Mouse (Mus musculus): Measurements from ENCODE around the gene Slc35f4.

GRCm38 (mm10) chr14:49283784-49284655 lies 241.8 kb downstream of the Slc35f4 start:
- TF ChIP-seq CTCF (IDR thresholded peaks at IDR 0.05; ENCODE audit: control insufficient read depth, insufficient read depth, insufficient replicate concordance, low read depth, low read length) (no peak), POLR2A (IDR thresholded peaks at IDR 0.05; ENCODE audit: control insufficient read depth, low read depth, low read length) (no peak)
